Mouse (Mus musculus) embryonic facial prominence, embryonic 12.5 days (tissue): ENCODE data around the gene Pdss2. TPM values are rescaled to one million over a fixed set of nuclear protein-coding genes. Genes with fewer than 3 reads are reported as not detected.

Experiments used
- ATAC-seq: fragments of 200-750 bp; cut with Nextera tagmentation; 2 replicates; pipeline ENCODE4 v1.8.0; 2017; ENCODE audit not compliant: insufficient number of reproducible peaks, insufficient read depth, low FRiP score, low TSS enrichment
- H3K27ac ChIP-seq: fragments of 300-500 bp; sonication (generic); 2 replicates; pipeline ENCODE4 v1.5.1; 2016; ENCODE audit warnings: mild to moderate bottlenecking
- H3K27me3 ChIP-seq: fragments of 300-500 bp; sonication (generic); 2 replicates; pipeline ENCODE4 v1.6.1; 2016; ENCODE audit warnings: mild to moderate bottlenecking, moderate library complexity
- H3K36me3 ChIP-seq: fragments of 300-500 bp; sonication (generic); 2 replicates; pipeline ENCODE4 v1.6.1; 2016; ENCODE audit warnings: mild to moderate bottlenecking
- H3K4me1 ChIP-seq: fragments of 300-500 bp; sonication (generic); 2 replicates; pipeline ENCODE4 v1.6.1; 2016
- H3K4me2 ChIP-seq: fragments of 300-500 bp; sonication (generic); replicated peaks from 2 replicates; pipeline ENCODE4 v1.6.1; 2016; ENCODE audit warnings: mild to moderate bottlenecking, moderate library complexity
- H3K4me3 ChIP-seq: fragments of 300-500 bp; sonication (generic); 2 replicates; pipeline ENCODE4 v1.5.1; 2016; ENCODE audit warnings: mild to moderate bottlenecking
- H3K9ac ChIP-seq: fragments of 300-500 bp; sonication (generic); 2 replicates; pipeline ENCODE4 v1.6.1; 2016; ENCODE audit warnings: mild to moderate bottlenecking, moderate library complexity
- H3K9me3 ChIP-seq: fragments of 300-500 bp; sonication (generic); 2 replicates; pipeline ENCODE4 v1.6.1; 2016; ENCODE audit warnings: mild to moderate bottlenecking, moderate library complexity
- WGBS: fragments of 180-500 bp; shearing (Covaris S2); methylation state at CpG from one replicate; pipeline ENCODE4 v1.1.7; 2016; 5-methylcytosine and 5-hydroxymethylcytosine counted together
- polyA plus RNA-seq: library from polyadenylated mRNA; unstranded; fragments of >200 nt; fragmentation: Nextera tagmentation; extraction: Ambion mirVana; gene quantifications from 2 replicates; pipeline ENCODE4 v1.2.1, GENCODE M21; 2016

Gene Pdss2
- polyA plus RNA-seq, 1 experiment from 2014 or later = 15.4 TPM

GRCm38 (mm10) chr10:43279637-43280288 lies 58.5 kb downstream of the Pdss2 start:
- Histone ChIP-seq H3K36me3 (no peaks in the 10 kb centered on the region), H3K27ac (no peak overlapping the region), H3K27me3 (no peaks in the 10 kb centered on the region), H3K4me2 (no peak overlapping the region), H3K9me3 (no peaks in the 10 kb centered on the region), H3K9ac (no peak overlapping the region), H3K4me1 (0 out of 2 replicates have a peak, but pooled peaks cover 11% of the 10 kb centered on the region), H3K4me3 (no peak overlapping the region)
- WGBS = 75% methylated on average over 5 of the region's 5 CpGs
- no peak for ATAC-seq

GRCm38 (mm10) chr10:43285541-43285940 lies 64.3 kb downstream of the Pdss2 start:
- peaks cover 3% of the 10 kb centered on the region; the same call in 1 of the 2 replicates for H3K4me1 ChIP-seq
- H3K9ac ChIP-seq = no peak overlapping the region
- H3K9me3 ChIP-seq = no peaks in the 10 kb centered on the region
- H3K27ac ChIP-seq = no peak overlapping the region
- WGBS = 61% methylated on average over 1 of the region's 1 CpGs
- no peaks in the 10 kb centered on the region for H3K27me3 ChIP-seq
- H3K4me2 ChIP-seq = no peak overlapping the region
- H3K4me3 ChIP-seq = no peak overlapping the region
- H3K36me3 ChIP-seq = no peaks in the 10 kb centered on the region
- ATAC-seq = no peak

- Histone ChIP-seq H3K36me3 (no peaks in the 10 kb centered on the region), H3K4me1 (peaks cover 7% of the 10 kb centered on the region; the same call in 1 of the 2 replicates), H3K4me3 (no peak overlapping the region), H3K27ac (no peak overlapping the region), H3K9me3 (no peaks in the 10 kb centered on the region), H3K9ac (no peak overlapping the region), H3K27me3 (no peaks in the 10 kb centered on the region), H3K4me2 (no peak overlapping the region)
- WGBS = 74% methylated on average over 2 of the region's 2 CpGs
- ATAC-seq = no peak
These were observed 69.4 kb downstream of the Pdss2 start for GRCm38 (mm10) chr10:43290638-43291230.

- 90% methylated on average over 2 of the region's 2 CpGs for WGBS
- ATAC-seq = no peak
- no peaks in the 10 kb centered on the region for H3K9me3 ChIP-seq
These were observed 70.0 kb downstream of the Pdss2 start for GRCm38 (mm10) chr10:43291333-43291736.

GRCm38 (mm10) chr10:43292454-43292853 lies 71.2 kb downstream of the Pdss2 start:
- H3K27me3 ChIP-seq = no peaks in the 10 kb centered on the region
- H3K27ac ChIP-seq = no peak overlapping the region
- H3K4me1 ChIP-seq = peaks cover 7% of the 10 kb centered on the region; the same call in 1 of the 2 replicates
- H3K4me3 ChIP-seq = no peak overlapping the region
- H3K4me2 ChIP-seq = no peak overlapping the region
- H3K36me3 ChIP-seq = no peaks in the 10 kb centered on the region
- 77% methylated on average over 4 of the region's 4 CpGs for WGBS
- no peak for ATAC-seq
- no peak overlapping the region for H3K9ac ChIP-seq
- H3K9me3 ChIP-seq = no peaks in the 10 kb centered on the region

More at GRCm38 (mm10) chr10:43291333-43291736, 70.0 kb downstream of the Pdss2 start:
- Histone ChIP-seq H3K4me2 (no peak overlapping the region), H3K4me3 (no peak overlapping the region), H3K4me1 (peaks cover 7% of the 10 kb centered on the region; the same call in 1 of the 2 replicates), H3K9ac (no peak overlapping the region), H3K36me3 (no peaks in the 10 kb centered on the region), H3K27me3 (no peaks in the 10 kb centered on the region), H3K27ac (no peak overlapping the region)

GRCm38 (mm10) chr10:43294331-43294730 lies 73.0 kb downstream of the Pdss2 start:
- no peaks in the 10 kb centered on the region for H3K27me3 ChIP-seq
- H3K9ac ChIP-seq = no peak overlapping the region
- peaks cover 7% of the 10 kb centered on the region; the same call in 1 of the 2 replicates for H3K4me1 ChIP-seq
- WGBS = 88% methylated on average over 4 of the region's 4 CpGs
- no peak for ATAC-seq
- H3K4me2 ChIP-seq = no peak overlapping the region
- no peaks in the 10 kb centered on the region for H3K36me3 ChIP-seq
- H3K9me3 ChIP-seq = no peaks in the 10 kb centered on the region
- H3K27ac ChIP-seq = no peak overlapping the region
- no peak overlapping the region for H3K4me3 ChIP-seq

GRCm38 (mm10) chr10:43308105-43308810 lies 87.0 kb downstream of the Pdss2 start:
- H3K9me3 ChIP-seq = no peaks in the 10 kb centered on the region
- 80% methylated on average over 5 of the region's 5 CpGs for WGBS
- H3K4me2 ChIP-seq = no peak overlapping the region
- H3K9ac ChIP-seq = no peak overlapping the region
- H3K4me3 ChIP-seq = no peak overlapping the region
- no peaks in the 10 kb centered on the region for H3K27me3 ChIP-seq
- ATAC-seq = no peak
- no peaks in the 10 kb centered on the region for H3K36me3 ChIP-seq
- H3K4me1 ChIP-seq = 0 out of 2 replicates have a peak, but pooled peaks cover 4% of the 10 kb centered on the region
- H3K27ac ChIP-seq = no peak overlapping the region

GRCm38 (mm10) chr10:43310781-43311392 lies 89.6 kb downstream of the Pdss2 start:
- Histone ChIP-seq H3K4me1 (0 out of 2 replicates have a peak, but pooled peaks cover 4% of the 10 kb centered on the region), H3K4me2 (no peak overlapping the region), H3K27me3 (no peaks in the 10 kb centered on the region), H3K27ac (no peak overlapping the region), H3K36me3 (no peaks in the 10 kb centered on the region), H3K4me3 (no peak overlapping the region), H3K9ac (no peak overlapping the region), H3K9me3 (no peaks in the 10 kb centered on the region)
- 74% methylated on average over 10 of the region's 10 CpGs for WGBS
- ATAC-seq = no peak

- ATAC-seq = no peak
- WGBS = 71% methylated on average over 2 of the region's 2 CpGs
- Histone ChIP-seq H3K4me3 (no peak overlapping the region), H3K27ac (no peak overlapping the region), H3K9me3 (no peaks in the 10 kb centered on the region), H3K4me1 (0 out of 2 replicates have a peak, but pooled peaks cover 4% of the 10 kb centered on the region), H3K4me2 (no peak overlapping the region), H3K27me3 (no peaks in the 10 kb centered on the region), H3K36me3 (no peaks in the 10 kb centered on the region), H3K9ac (no peak overlapping the region)
These were observed 90.9 kb downstream of the Pdss2 start for GRCm38 (mm10) chr10:43312211-43312610.

GRCm38 (mm10) chr10:43312658-43313417 lies 91.6 kb downstream of the Pdss2 start:
- H3K4me3 ChIP-seq = no peak overlapping the region
- H3K9ac ChIP-seq = no peak overlapping the region
- H3K4me2 ChIP-seq = no peak overlapping the region
- WGBS = 71% methylated on average over 7 of the region's 7 CpGs
- no peaks in the 10 kb centered on the region for H3K36me3 ChIP-seq
- 0 out of 2 replicates have a peak, but pooled peaks cover 4% of the 10 kb centered on the region for H3K4me1 ChIP-seq
- no peak overlapping the region for H3K27ac ChIP-seq
- no peaks in the 10 kb centered on the region for H3K27me3 ChIP-seq
- no peaks in the 10 kb centered on the region for H3K9me3 ChIP-seq
- no peak for ATAC-seq

GRCm38 (mm10) chr10:43315228-43315627 lies 93.9 kb downstream of the Pdss2 start:
- Histone ChIP-seq H3K27me3 (no peaks in the 10 kb centered on the region), H3K27ac (no peak overlapping the region), H3K4me2 (no peak overlapping the region), H3K36me3 (no peaks in the 10 kb centered on the region), H3K9ac (no peak overlapping the region), H3K9me3 (no peaks in the 10 kb centered on the region), H3K4me3 (no peak overlapping the region), H3K4me1 (no peaks in the 10 kb centered on the region)
- ATAC-seq = no peak
